Mouse (Mus musculus): ENCODE results near the gene Ms4a6d.

GRCm38 (mm10) chr19:11634330-11634729 is 29.7 kb upstream of the Ms4a6d start:
- TF ChIP-seq CTCF (IDR thresholded peaks at IDR 0.05; ENCODE audit: borderline replicate concordance, insufficient read depth, low read depth, low read length) (no peak), POLR2A (IDR thresholded peaks at IDR 0.05; ENCODE audit: borderline replicate concordance, insufficient read depth, low read length) (no peak)

Measured in cerebellum, adult 2 months (tissue).